Mouse (Mus musculus) activated CD4-positive, CD25-positive, alpha-beta regulatory T cell, adult 9 weeks (primary cell): ENCODE results near the gene Grip1. TPM values are rescaled to one million over a fixed set of nuclear protein-coding genes. Genes with fewer than 3 reads are reported as not detected.

Experiments
- polyA plus RNA-seq: library from polyadenylated mRNA; unstranded; fragments of 100-300 nt; shearing (Covaris generic); gene quantifications from one replicate; pipeline ENCODE4 v1.2.1, GENCODE M21; 2017

The Grip1 gene
- polyA plus RNA-seq, result not detected

GRCm38 (mm10) chr10:119453431-119454105 is at the start of gene Grip1:
Gene Grip1 (plus strand): TSS chr10:119453830.

GRCm38 (mm10) chr10:120112507-120113396 is 659.1 kb downstream of the Grip1 start, which contains the start of gene Helb:
Gene Helb (minus strand): TSS chr10:120112987.

Other genes with a start within 250 kb of the Grip1 start
- gene Cand1, start 213.8 kb upstream of the Grip1 start, polyA plus RNA-seq, result 55.9 TPM